Mouse (Mus musculus) stomach, embryonic 15.5 days (tissue): ENCODE results near the gene Dusp13. TPM values are rescaled to one million over a fixed set of nuclear protein-coding genes. Genes with fewer than 3 reads are reported as not detected.
A peak's percentile ranks its signal among the peaks of the same experiment; 100 is the strongest.

Experiments
- ATAC-seq: fragments of 200-750 bp; cut with Nextera tagmentation; 2 replicates; pipeline ENCODE4 v1.8.0; 2017; ENCODE audit warnings: low read depth, moderate number of reproducible peaks, moderate TSS enrichment; ENCODE audit not compliant: insufficient read depth, low FRiP score
- H3K27ac ChIP-seq: fragments of 300-500 bp; sonication (generic); 2 replicates; pipeline ENCODE4 v1.5.1; 2015; ENCODE audit warnings: mild to moderate bottlenecking, inconsistent platforms
- H3K27me3 ChIP-seq: fragments of 300-500 bp; sonication (generic); replicated peaks from 2 replicates; pipeline ENCODE4 v1.6.1; 2015; ENCODE audit warnings: inconsistent platforms
- H3K36me3 ChIP-seq: fragments of 300-500 bp; sonication (generic); 2 replicates; pipeline ENCODE4 v1.6.1; 2015; ENCODE audit warnings: inconsistent platforms
- H3K4me1 ChIP-seq: fragments of 300-500 bp; sonication (generic); 2 replicates; pipeline ENCODE4 v1.6.1; 2015; ENCODE audit warnings: inconsistent platforms
- H3K4me2 ChIP-seq: fragments of 300-500 bp; sonication (generic); 2 replicates; pipeline ENCODE4 v1.6.1; 2015; ENCODE audit warnings: mild to moderate bottlenecking, inconsistent platforms
- H3K4me3 ChIP-seq: fragments of 300-500 bp; sonication (generic); replicated peaks from 2 replicates; pipeline ENCODE4 v1.5.1; 2015; ENCODE audit warnings: inconsistent platforms
- H3K9ac ChIP-seq: fragments of 300-500 bp; sonication (generic); 2 replicates; pipeline ENCODE4 v1.6.1; 2015; ENCODE audit warnings: inconsistent platforms
- H3K9me3 ChIP-seq: fragments of 300-500 bp; sonication (generic); 2 replicates; pipeline ENCODE4 v1.6.1; 2016; ENCODE audit warnings: inconsistent platforms
- WGBS: fragments of 180-500 bp; shearing (Covaris S2); methylation state at CpG from one replicate; pipeline ENCODE4 v1.1.7; 2015; 5-methylcytosine and 5-hydroxymethylcytosine counted together
- polyA plus RNA-seq: library from polyadenylated mRNA; unstranded; fragments of >200 nt; fragmentation: Nextera tagmentation; extraction: Ambion mirVana; gene quantifications from 2 replicates; pipeline ENCODE4 v1.2.1, GENCODE M21; 2015

Gene Dusp13
- not detected in 2 replicates for polyA plus RNA-seq

- H3K4me2 ChIP-seq, result peak within 1 kb of the TSS; percentile 81
- WGBS, result under 1% methylated on average over 26 of the region's 26 CpGs
- peak; percentile 79 for ATAC-seq
Observed at GRCm38 (mm10) chr14:21750881-21751542, at the start of gene Dusp13. Gene Dusp13 (minus strand): TSS chr14:21751181.

GRCm38 (mm10) chr14:21800641-21801040 is 49.7 kb upstream of the Dusp13 start:
- H3K4me2 ChIP-seq, result no peak overlapping the region
- H3K27me3 ChIP-seq, result no peaks in the 10 kb centered on the region

More at GRCm38 (mm10) chr14:21750881-21751542, at the start of gene Dusp13:
- Histone ChIP-seq H3K27ac (peak within 1 kb of the TSS; percentile 84), H3K9me3 (no peaks in the 10 kb centered on the region), H3K9ac (peak within 1 kb of the TSS; percentile 89), H3K4me1 (peaks cover 7% of the 10 kb centered on the region), H3K36me3 (no peaks in the 10 kb centered on the region), H3K4me3 (peak within 1 kb of the TSS; percentile 97), H3K27me3 (no peaks in the 10 kb centered on the region)

GRCm38 (mm10) chr14:21792250-21792649 is 41.3 kb upstream of the Dusp13 start:
- Histone ChIP-seq H3K27ac (no peak overlapping the region), H3K9ac (no peak overlapping the region), H3K4me2 (no peak overlapping the region), H3K36me3 (peaks cover 13% of the 10 kb centered on the region; the same call in 1 of the 2 replicates), H3K4me1 (no peaks in the 10 kb centered on the region), H3K9me3 (no peaks in the 10 kb centered on the region), H3K4me3 (no peak overlapping the region), H3K27me3 (no peaks in the 10 kb centered on the region)
- no peak for ATAC-seq
- 93% methylated on average over 6 of the region's 6 CpGs for WGBS

More at GRCm38 (mm10) chr14:21800641-21801040, 49.7 kb upstream of the Dusp13 start:
- Histone ChIP-seq H3K36me3 (no peaks in the 10 kb centered on the region), H3K9ac (no peak overlapping the region), H3K4me1 (no peaks in the 10 kb centered on the region), H3K27ac (no peak overlapping the region), H3K4me3 (no peak overlapping the region), H3K9me3 (no peaks in the 10 kb centered on the region)
- 76% methylated on average over 4 of the region's 4 CpGs for WGBS
- no peak for ATAC-seq

- no peak for ATAC-seq
- no peaks in the 10 kb centered on the region for H3K27me3 ChIP-seq
- no peak overlapping the region for H3K27ac ChIP-seq
- peaks cover 13% of the 10 kb centered on the region for H3K36me3 ChIP-seq
- H3K4me2 ChIP-seq, result no peak overlapping the region
- H3K4me1 ChIP-seq, result no peaks in the 10 kb centered on the region
- 89% methylated on average over 4 of the region's 4 CpGs for WGBS
- no peak overlapping the region for H3K9ac ChIP-seq
- H3K4me3 ChIP-seq, result no peak overlapping the region
- H3K9me3 ChIP-seq, result no peaks in the 10 kb centered on the region
Observed at GRCm38 (mm10) chr14:21791722-21792121, 40.7 kb upstream of the Dusp13 start.

GRCm38 (mm10) chr14:21790585-21791251 is 39.7 kb upstream of the Dusp13 start:
- no peaks in the 10 kb centered on the region for H3K9me3 ChIP-seq
- no peaks in the 10 kb centered on the region for H3K27me3 ChIP-seq
- H3K27ac ChIP-seq, result no peak overlapping the region
- 79% methylated on average over 9 of the region's 9 CpGs for WGBS
- no peak for ATAC-seq
- no peak overlapping the region for H3K4me3 ChIP-seq
- peaks cover 13% of the 10 kb centered on the region for H3K36me3 ChIP-seq
- no peaks in the 10 kb centered on the region for H3K4me1 ChIP-seq
- H3K9ac ChIP-seq, result no peak overlapping the region
- H3K4me2 ChIP-seq, result no peak overlapping the region

- 91% methylated on average over 5 of the region's 5 CpGs for WGBS
- Histone ChIP-seq H3K4me2 (no peak overlapping the region), H3K9ac (no peak overlapping the region), H3K27me3 (no peaks in the 10 kb centered on the region), H3K4me1 (no peaks in the 10 kb centered on the region), H3K9me3 (no peaks in the 10 kb centered on the region), H3K36me3 (peaks cover 16% of the 10 kb centered on the region), H3K4me3 (no peak overlapping the region), H3K27ac (no peak overlapping the region)
- ATAC-seq, result no peak
Observed at GRCm38 (mm10) chr14:21788121-21788520, 37.1 kb upstream of the Dusp13 start.

GRCm38 (mm10) chr14:21787374-21787773 is 36.4 kb upstream of the Dusp13 start:
- Histone ChIP-seq H3K36me3 (peaks cover 9% of the 10 kb centered on the region), H3K4me3 (no peak overlapping the region), H3K9me3 (no peaks in the 10 kb centered on the region), H3K4me2 (no peak overlapping the region), H3K4me1 (no peaks in the 10 kb centered on the region), H3K9ac (no peak overlapping the region), H3K27me3 (no peaks in the 10 kb centered on the region), H3K27ac (no peak overlapping the region)
- ATAC-seq, result no peak
- WGBS, result 80% methylated on average over 3 of the region's 3 CpGs

GRCm38 (mm10) chr14:21786500-21786899 is 35.5 kb upstream of the Dusp13 start:
- 88% methylated on average over 4 of the region's 4 CpGs for WGBS
- Histone ChIP-seq H3K27me3 (no peaks in the 10 kb centered on the region), H3K9me3 (no peaks in the 10 kb centered on the region), H3K4me2 (no peak overlapping the region), H3K4me1 (no peaks in the 10 kb centered on the region), H3K27ac (no peak overlapping the region), H3K36me3 (peaks cover 7% of the 10 kb centered on the region), H3K4me3 (no peak overlapping the region), H3K9ac (no peak overlapping the region)
- no peak for ATAC-seq

GRCm38 (mm10) chr14:21776201-21776600 is 25.2 kb upstream of the Dusp13 start:
- H3K4me1 ChIP-seq, result no peaks in the 10 kb centered on the region
- H3K9me3 ChIP-seq, result no peaks in the 10 kb centered on the region
- no peak for ATAC-seq
- 89% methylated on average over 4 of the region's 4 CpGs for WGBS
- no peak overlapping the region for H3K9ac ChIP-seq
- H3K27ac ChIP-seq, result no peak overlapping the region
- H3K27me3 ChIP-seq, result no peaks in the 10 kb centered on the region
- no peak overlapping the region for H3K4me2 ChIP-seq
- no peak overlapping the region for H3K4me3 ChIP-seq
- H3K36me3 ChIP-seq, result peaks cover 10% of the 10 kb centered on the region; the same call in 1 of the 2 replicates

GRCm38 (mm10) chr14:21773946-21774345 is 23.0 kb upstream of the Dusp13 start:
- Histone ChIP-seq H3K9ac (no peak overlapping the region), H3K9me3 (no peaks in the 10 kb centered on the region), H3K4me3 (no peak overlapping the region), H3K27ac (no peak overlapping the region), H3K27me3 (no peaks in the 10 kb centered on the region), H3K36me3 (peaks cover 5% of the 10 kb centered on the region; the same call in 1 of the 2 replicates), H3K4me2 (no peak overlapping the region), H3K4me1 (no peaks in the 10 kb centered on the region)
- no peak for ATAC-seq
- 54% methylated on average over 2 of the region's 2 CpGs for WGBS

GRCm38 (mm10) chr14:21772506-21773281 is 21.7 kb upstream of the Dusp13 start:
- WGBS, result 83% methylated on average over 11 of the region's 11 CpGs
- H3K27ac ChIP-seq, result no peak overlapping the region
- ATAC-seq, result no peak
- H3K4me2 ChIP-seq, result no peak overlapping the region
- peaks cover 2% of the 10 kb centered on the region; the same call in 1 of the 2 replicates for H3K4me1 ChIP-seq
- H3K9me3 ChIP-seq, result no peaks in the 10 kb centered on the region
- no peak overlapping the region for H3K4me3 ChIP-seq
- no peaks in the 10 kb centered on the region for H3K27me3 ChIP-seq
- H3K9ac ChIP-seq, result no peak overlapping the region
- H3K36me3 ChIP-seq, result peaks cover 5% of the 10 kb centered on the region; the same call in 1 of the 2 replicates
